Mouse (Mus musculus) liver, postnatal 0 days (tissue): ENCODE data around the gene Ncoa1.

ENCODE experiments used
- CTCF ChIP-seq: sonication (generic); IDR thresholded peaks from 2 replicates; pipeline ENCODE4 v1.5.1; 2016; ENCODE audit warnings: antibody characterized with exemption, low read depth
- EP300 ChIP-seq: IDR thresholded peaks from 2 replicates; pipeline ENCODE4 v1.6.1; 2016; ENCODE audit warnings: antibody characterized with exemption, low read depth, mild to moderate bottlenecking

DNA sequence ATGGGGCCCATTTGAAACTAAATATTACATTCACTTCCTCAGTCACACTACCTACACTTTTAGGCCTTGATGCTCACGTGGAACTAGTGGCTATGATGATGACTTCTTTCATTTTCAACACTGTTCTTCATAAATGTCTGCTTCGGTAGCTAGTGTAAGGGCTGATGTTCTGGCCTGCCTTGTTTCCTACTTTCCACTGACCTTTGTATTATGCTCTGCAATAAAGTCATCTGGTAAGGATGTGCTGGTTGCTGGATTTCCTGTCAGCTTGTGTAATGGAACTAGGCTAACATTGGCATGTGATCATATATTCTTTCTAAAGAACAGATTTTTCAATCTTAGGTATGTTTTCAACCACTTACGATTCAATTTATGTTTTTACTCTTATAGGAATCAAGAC lies 177.7 kb downstream of the Ncoa1 start:
- TF ChIP-seq CTCF (no peak), EP300 (no peak)
